Mouse (Mus musculus): Measurements from ENCODE around the gene Iqcf4. TPM values are rescaled to one million over a fixed set of nuclear protein-coding genes. Genes with fewer than 3 reads are reported as not detected.

Gene Iqcf4
- polyA plus RNA-seq, 1 experiment from 2014 or later, result not detected

Other genes with a start within 250 kb of the Iqcf4 start
- gene Dusp7, start 202.4 kb downstream of the Iqcf4 start, polyA plus RNA-seq (2015; fragmentation: Nextera tagmentation; extraction: Ambion mirVana), result 9.9 and 10.3 TPM in 2 replicates
- gene Rpl29, start 141.5 kb downstream of the Iqcf4 start, polyA plus RNA-seq (2015; fragmentation: Nextera tagmentation; extraction: Ambion mirVana), result 704 TPM in 2 replicates
- 25.1 and 28.6 TPM in 2 replicates for gene Acy1, start 132.7 kb downstream of the Iqcf4 start, polyA plus RNA-seq (2015; fragmentation: Nextera tagmentation; extraction: Ambion mirVana)
- gene Abhd14b, start 123.5 kb downstream of the Iqcf4 start, polyA plus RNA-seq (2015; fragmentation: Nextera tagmentation; extraction: Ambion mirVana), result 6.9 and 7.3 TPM in 2 replicates
- 51.7 and 52.7 TPM in 2 replicates for gene Abhd14a, start 123.3 kb downstream of the Iqcf4 start, polyA plus RNA-seq (2015; fragmentation: Nextera tagmentation; extraction: Ambion mirVana)
- gene Pcbp4, start 117.7 kb downstream of the Iqcf4 start, polyA plus RNA-seq (2015; fragmentation: Nextera tagmentation; extraction: Ambion mirVana), result 248 and 259 TPM in 2 replicates
- 0.60 and 0.68 TPM in 2 replicates for gene Gpr62, start 105.1 kb downstream of the Iqcf4 start, polyA plus RNA-seq (2015; fragmentation: Nextera tagmentation; extraction: Ambion mirVana)
- gene Rrp9, start 95.0 kb downstream of the Iqcf4 start, polyA plus RNA-seq (2015; fragmentation: Nextera tagmentation; extraction: Ambion mirVana), result 43.9 and 44.0 TPM in 2 replicates
- 0.74 and 0.88 TPM in 2 replicates for gene Parp3, start 94.0 kb downstream of the Iqcf4 start, polyA plus RNA-seq (2015; fragmentation: Nextera tagmentation; extraction: Ambion mirVana)
- not detected in 2 replicates for gene Iqcf1, start 71.0 kb downstream of the Iqcf4 start, polyA plus RNA-seq (2015; fragmentation: Nextera tagmentation; extraction: Ambion mirVana)
- not detected in 2 replicates for gene Iqcf5, start 56.4 kb downstream of the Iqcf4 start, polyA plus RNA-seq (2015; fragmentation: Nextera tagmentation; extraction: Ambion mirVana)
- not detected in 2 replicates for gene Iqcf3, start 9.4 kb downstream of the Iqcf4 start, polyA plus RNA-seq (2015; fragmentation: Nextera tagmentation; extraction: Ambion mirVana)
- not detected in 2 replicates for gene Iqcf6, start 55.6 kb upstream of the Iqcf4 start, polyA plus RNA-seq (2015; fragmentation: Nextera tagmentation; extraction: Ambion mirVana)
- gene Grm2, start 85.1 kb upstream of the Iqcf4 start, polyA plus RNA-seq (2015; fragmentation: Nextera tagmentation; extraction: Ambion mirVana), result 3.7 and 5.3 TPM in 2 replicates
- gene Tex264, start 114.9 kb upstream of the Iqcf4 start, polyA plus RNA-seq (2015; fragmentation: Nextera tagmentation; extraction: Ambion mirVana), result 49.1 and 52.7 TPM in 2 replicates
- 8.2 and 8.8 TPM in 2 replicates for gene Rad54l2, start 218.2 kb upstream of the Iqcf4 start, polyA plus RNA-seq (2015; fragmentation: Nextera tagmentation; extraction: Ambion mirVana)